Mouse (Mus musculus) intestine, embryonic 15.5 days (tissue): ENCODE data around the gene H2afy. TPM values are rescaled to one million over a fixed set of nuclear protein-coding genes. Genes with fewer than 3 reads are reported as not detected.
A peak's percentile ranks its signal among the peaks of the same experiment; 100 is the strongest.

Source experiments
- ATAC-seq: fragments of 200-750 bp; cut with Nextera tagmentation; 2 replicates; pipeline ENCODE4 v1.8.0; 2017; ENCODE audit warnings: moderate TSS enrichment, moderate library complexity
- H3K27ac ChIP-seq: fragments of 300-500 bp; sonication (generic); 2 replicates; pipeline ENCODE4 v1.5.1; 2015; ENCODE audit warnings: mild to moderate bottlenecking, inconsistent platforms
- H3K27me3 ChIP-seq: fragments of 300-500 bp; sonication (generic); replicated peaks from 2 replicates; pipeline ENCODE4 v1.6.1; 2015; ENCODE audit warnings: inconsistent platforms
- H3K36me3 ChIP-seq: fragments of 300-500 bp; sonication (generic); 2 replicates; pipeline ENCODE4 v1.6.1; 2015; ENCODE audit warnings: inconsistent platforms
- H3K4me1 ChIP-seq: fragments of 300-500 bp; sonication (generic); replicated peaks from 2 replicates; pipeline ENCODE4 v1.6.1; 2015; ENCODE audit warnings: inconsistent platforms
- H3K4me2 ChIP-seq: fragments of 300-500 bp; sonication (generic); replicated peaks from 2 replicates; pipeline ENCODE4 v1.6.1; 2015; ENCODE audit warnings: mild to moderate bottlenecking, inconsistent platforms
- H3K4me3 ChIP-seq: fragments of 300-500 bp; sonication (generic); replicated peaks from 2 replicates; pipeline ENCODE4 v1.5.1; 2015; ENCODE audit warnings: inconsistent platforms
- H3K9ac ChIP-seq: fragments of 300-500 bp; sonication (generic); 2 replicates; pipeline ENCODE4 v1.6.1; 2015; ENCODE audit warnings: inconsistent platforms
- H3K9me3 ChIP-seq: fragments of 300-500 bp; sonication (generic); 2 replicates; pipeline ENCODE4 v1.6.1; 2016; ENCODE audit warnings: inconsistent platforms
- WGBS: fragments of 180-500 bp; shearing (Covaris S2); methylation state at CpG from one replicate; pipeline ENCODE4 v1.1.7; 2015; 5-methylcytosine and 5-hydroxymethylcytosine counted together
- polyA plus RNA-seq: library from polyadenylated mRNA; unstranded; fragments of >200 nt; fragmentation: Nextera tagmentation; extraction: Ambion mirVana; gene quantifications from 2 replicates; pipeline ENCODE4 v1.2.1, GENCODE M21; 2015

H2afy gene
- polyA plus RNA-seq, 1 experiment from 2014 or later, result 322 TPM

DNA sequence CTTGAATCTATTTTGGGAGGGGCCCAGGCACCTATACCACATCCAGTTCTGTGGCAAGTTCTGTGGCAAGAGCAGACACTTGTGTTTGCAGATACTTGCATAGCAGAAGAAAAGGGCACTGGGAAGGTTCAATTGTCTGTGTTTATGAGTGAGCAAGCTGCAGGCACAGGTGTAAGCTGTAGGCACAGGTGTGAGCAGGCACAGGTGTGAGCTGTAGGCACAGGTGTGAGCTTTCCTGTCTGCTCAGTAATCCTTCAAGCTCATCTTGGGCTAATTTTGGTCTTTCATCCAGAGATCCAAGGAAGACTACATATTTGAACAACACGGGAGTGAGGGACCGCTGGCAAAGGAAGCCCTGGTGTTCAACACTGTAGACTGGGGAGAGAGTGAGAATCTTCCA is 56.5 kb downstream of the H2afy start:
- ATAC-seq, result no peak
- H3K36me3 ChIP-seq, result peaks cover 58% of the 10 kb centered on the region
- H3K9me3 ChIP-seq, result no peaks in the 10 kb centered on the region
- H3K4me3 ChIP-seq, result no peak overlapping the region
- H3K9ac ChIP-seq, result no peak overlapping the region
- no peak overlapping the region for H3K4me2 ChIP-seq
- H3K4me1 ChIP-seq, result 0 out of 2 replicates have a peak, but pooled peaks cover 2% of the 10 kb centered on the region
- no peaks in the 10 kb centered on the region for H3K27me3 ChIP-seq
- H3K27ac ChIP-seq, result no peak overlapping the region
- WGBS, result 96% methylated on average over 2 of the region's 2 CpGs

DNA sequence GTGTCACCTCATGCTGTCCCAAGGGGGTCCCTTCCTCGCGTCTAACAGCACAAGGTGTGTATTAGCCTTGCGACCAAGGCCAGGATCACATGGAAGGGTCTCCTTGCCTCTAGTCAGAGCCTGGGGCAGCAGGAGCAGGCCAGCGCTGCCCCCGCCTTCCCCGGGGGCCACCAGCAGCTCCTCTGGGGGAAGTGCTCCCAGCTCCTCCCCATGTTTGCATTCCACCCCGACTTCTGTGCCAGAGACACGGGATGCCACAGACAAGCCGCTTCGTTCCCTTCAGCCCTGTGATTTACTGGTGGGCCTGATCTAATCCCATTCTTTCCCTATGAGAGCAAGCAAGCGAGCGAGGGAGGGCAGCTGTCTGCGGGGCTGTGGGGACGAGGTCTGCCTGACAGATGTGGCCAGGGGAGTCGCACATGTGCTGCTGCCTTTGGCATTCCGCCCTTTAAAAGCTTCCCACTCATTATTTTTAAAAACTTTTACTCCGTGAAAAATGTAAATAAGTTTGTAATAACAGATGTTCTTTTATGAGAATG is 57.4 kb downstream of the H2afy start:
- peaks cover 57% of the 10 kb centered on the region for H3K36me3 ChIP-seq
- peak; percentile 64; the same call in 1 of the 2 replicates for ATAC-seq
- H3K9ac ChIP-seq, result no peak overlapping the region
- no peak overlapping the region for H3K4me3 ChIP-seq
- H3K4me2 ChIP-seq, result no peak overlapping the region
- H3K4me1 ChIP-seq, result 0 out of 2 replicates have a peak, but pooled peaks cover 2% of the 10 kb centered on the region
- H3K27ac ChIP-seq, result no peak overlapping the region
- no peaks in the 10 kb centered on the region for H3K9me3 ChIP-seq
- no peaks in the 10 kb centered on the region for H3K27me3 ChIP-seq
- WGBS, result 46% methylated on average over 17 of the region's 17 CpGs

DNA sequence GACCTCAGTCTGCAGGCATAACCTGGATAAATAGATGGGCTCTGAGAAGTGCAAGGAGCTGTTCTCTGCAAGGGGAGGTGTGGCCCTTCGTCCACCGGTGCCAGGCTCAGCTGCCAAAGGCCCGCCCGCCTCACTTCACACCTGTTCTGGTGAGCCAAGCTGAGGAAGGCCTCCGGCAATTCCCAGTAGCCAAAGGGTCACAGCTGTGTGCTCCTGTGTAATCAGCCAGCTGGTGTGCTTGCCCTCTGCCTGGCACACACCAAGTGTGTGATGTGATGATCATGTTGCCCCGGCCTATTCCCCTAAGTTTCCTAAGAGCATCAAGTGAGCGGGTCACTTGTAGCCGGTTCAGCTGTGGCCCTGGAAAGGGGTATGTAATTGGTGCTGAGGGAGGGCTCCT is 60.2 kb downstream of the H2afy start:
- 93% methylated on average over 8 of the region's 8 CpGs for WGBS
- Histone ChIP-seq H3K36me3 (peaks cover 39% of the 10 kb centered on the region), H3K9me3 (no peaks in the 10 kb centered on the region), H3K27ac (no peak overlapping the region), H3K27me3 (no peaks in the 10 kb centered on the region), H3K4me3 (no peak overlapping the region), H3K4me1 (0 out of 2 replicates have a peak, but pooled peaks cover 2% of the 10 kb centered on the region), H3K4me2 (no peak overlapping the region), H3K9ac (no peak overlapping the region)
- no peak for ATAC-seq

- no peaks in the 10 kb centered on the region for H3K27me3 ChIP-seq
- H3K4me3 ChIP-seq, result no peak overlapping the region
- 82% methylated on average over 5 of the region's 5 CpGs for WGBS
- H3K4me2 ChIP-seq, result no peak overlapping the region
- H3K36me3 ChIP-seq, result peaks cover 29% of the 10 kb centered on the region
- H3K4me1 ChIP-seq, result peaks cover 14% of the 10 kb centered on the region
- ATAC-seq, result no peak
- no peak overlapping the region for H3K27ac ChIP-seq
- no peaks in the 10 kb centered on the region for H3K9me3 ChIP-seq
- no peak overlapping the region for H3K9ac ChIP-seq
Observed at GRCm38 (mm10) chr13:56073186-56073585, 63.0 kb downstream of the H2afy start.

DNA sequence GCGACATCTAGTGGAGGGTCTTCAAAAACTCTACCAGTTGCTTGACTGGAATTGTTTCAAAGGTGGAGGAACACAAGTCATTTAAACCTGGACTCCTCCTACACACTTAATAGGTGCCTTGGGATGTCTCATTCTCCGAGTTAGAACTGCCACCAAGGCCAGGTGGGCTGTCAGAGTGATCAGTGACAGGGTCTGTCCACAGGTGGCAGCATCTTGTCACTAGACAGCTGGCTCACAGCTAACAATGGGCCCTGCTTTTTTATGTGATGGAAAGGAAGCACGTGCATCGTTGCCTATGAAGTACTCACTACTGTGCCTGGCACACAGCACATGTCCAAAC is 63.9 kb downstream of the H2afy start:
- peaks cover 23% of the 10 kb centered on the region for H3K36me3 ChIP-seq
- WGBS, result 44% methylated on average over 4 of the region's 4 CpGs
- ATAC-seq, result no peak

GRCm38 (mm10) chr13:56071586-56072267 is 64.4 kb downstream of the H2afy start:
- Histone ChIP-seq H3K4me2 (no peak overlapping the region), H3K9ac (no peak overlapping the region), H3K9me3 (no peaks in the 10 kb centered on the region), H3K27ac (no peak overlapping the region), H3K36me3 (peaks cover 23% of the 10 kb centered on the region), H3K4me3 (no peak overlapping the region), H3K4me1 (peaks cover 14% of the 10 kb centered on the region), H3K27me3 (no peaks in the 10 kb centered on the region)
- no peak for ATAC-seq
- WGBS, result 80% methylated on average over 16 of the region's 16 CpGs

More for the DNA sequence above, 63.9 kb downstream of the H2afy start:
- Histone ChIP-seq H3K9me3 (no peaks in the 10 kb centered on the region), H3K4me2 (no peak overlapping the region), H3K27ac (no peak overlapping the region), H3K4me3 (no peak overlapping the region), H3K9ac (no peak overlapping the region), H3K4me1 (peaks cover 14% of the 10 kb centered on the region), H3K27me3 (no peaks in the 10 kb centered on the region)

- ATAC-seq, result peak; percentile 76
- H3K4me2 ChIP-seq, result no peak overlapping the region
- H3K27me3 ChIP-seq, result peaks cover 8% of the 10 kb centered on the region
- H3K36me3 ChIP-seq, result 0 out of 2 replicates have a peak, but pooled peaks cover 6% of the 10 kb centered on the region
- H3K27ac ChIP-seq, result no peak overlapping the region
- no peak overlapping the region for H3K9ac ChIP-seq
- no peak overlapping the region for H3K4me3 ChIP-seq
- no peaks in the 10 kb centered on the region for H3K9me3 ChIP-seq
- WGBS, result 38% methylated on average over 6 of the region's 6 CpGs
- H3K4me1 ChIP-seq, result peaks cover 14% of the 10 kb centered on the region
Observed at GRCm38 (mm10) chr13:56069643-56070042, 66.5 kb downstream of the H2afy start.

DNA sequence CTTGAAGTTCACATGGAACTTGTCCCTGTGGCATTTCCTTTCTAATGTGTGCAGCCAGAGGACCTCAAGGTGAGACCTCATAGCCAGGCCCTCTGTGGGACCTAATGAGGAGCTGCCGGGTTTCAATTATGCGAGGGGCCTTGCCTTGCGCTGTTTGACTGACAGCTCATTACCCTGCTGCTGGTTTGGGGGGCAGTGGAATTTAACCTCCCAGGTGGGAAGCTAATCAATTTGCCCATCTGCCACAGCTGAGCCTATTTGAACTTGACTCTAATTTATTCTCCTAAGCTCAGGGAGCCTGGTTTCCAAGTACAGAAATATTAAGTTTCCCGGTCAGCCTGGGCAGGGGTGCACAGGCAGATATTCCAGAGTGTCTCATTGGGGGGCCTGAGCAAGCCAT is 67.6 kb downstream of the H2afy start:
- peaks cover 15% of the 10 kb centered on the region for H3K4me1 ChIP-seq
- H3K36me3 ChIP-seq, result no peaks in the 10 kb centered on the region
- no peak for ATAC-seq
- H3K9me3 ChIP-seq, result no peaks in the 10 kb centered on the region
- 72% methylated on average over 4 of the region's 4 CpGs for WGBS
- H3K27ac ChIP-seq, result no peak overlapping the region
- H3K4me3 ChIP-seq, result no peak overlapping the region
- H3K9ac ChIP-seq, result no peak overlapping the region
- H3K27me3 ChIP-seq, result peaks cover 13% of the 10 kb centered on the region
- no peak overlapping the region for H3K4me2 ChIP-seq

DNA sequence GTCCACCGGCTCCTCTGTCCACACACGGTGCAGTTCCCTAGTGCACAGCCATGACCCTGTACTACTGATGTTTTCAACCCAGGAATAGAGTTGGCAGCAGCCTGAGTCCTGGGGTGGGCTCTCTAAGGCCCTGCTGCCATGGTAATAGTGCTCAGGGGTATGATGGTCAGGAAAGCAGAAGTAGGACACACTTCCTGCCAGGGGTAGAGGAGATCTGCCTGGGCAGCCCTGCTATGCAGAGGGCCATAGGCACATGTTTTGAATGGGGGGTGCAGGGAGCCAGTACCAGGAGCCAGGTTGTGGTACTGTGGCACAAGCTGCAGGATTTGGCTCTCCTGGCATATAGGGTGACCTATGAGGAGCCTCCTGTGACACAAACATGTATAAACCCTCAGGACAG is 69.3 kb downstream of the H2afy start:
- Histone ChIP-seq H3K36me3 (no peaks in the 10 kb centered on the region), H3K9me3 (no peaks in the 10 kb centered on the region), H3K4me3 (no peak overlapping the region), H3K27ac (no peak overlapping the region), H3K27me3 (peaks cover 13% of the 10 kb centered on the region), H3K4me2 (no peak overlapping the region), H3K9ac (no peak overlapping the region), H3K4me1 (peaks cover 21% of the 10 kb centered on the region)
- 87% methylated on average over 2 of the region's 2 CpGs for WGBS
- ATAC-seq, result no peak

GRCm38 (mm10) chr13:56066152-56066551 is 70.0 kb downstream of the H2afy start:
- Histone ChIP-seq H3K4me1 (peaks cover 21% of the 10 kb centered on the region), H3K27ac (no peak overlapping the region), H3K36me3 (no peaks in the 10 kb centered on the region), H3K9ac (no peak overlapping the region), H3K9me3 (no peaks in the 10 kb centered on the region), H3K27me3 (peaks cover 13% of the 10 kb centered on the region), H3K4me2 (no peak overlapping the region), H3K4me3 (no peak overlapping the region)
- ATAC-seq, result no peak
- 59% methylated on average over 21 of the region's 21 CpGs for WGBS

- Histone ChIP-seq H3K4me3 (no peak overlapping the region), H3K4me1 (peaks cover 3% of the 10 kb centered on the region), H3K9ac (no peak overlapping the region), H3K36me3 (no peaks in the 10 kb centered on the region), H3K9me3 (no peaks in the 10 kb centered on the region), H3K4me2 (no peak overlapping the region), H3K27ac (no peak overlapping the region), H3K27me3 (no peaks in the 10 kb centered on the region)
- ATAC-seq, result no peak
- whole genome bisulfite sequencing, result 90% methylated on average over 8 of the region's 8 CpGs
Observed at GRCm38 (mm10) chr13:56057761-56058160, 78.4 kb downstream of the H2afy start.

DNA sequence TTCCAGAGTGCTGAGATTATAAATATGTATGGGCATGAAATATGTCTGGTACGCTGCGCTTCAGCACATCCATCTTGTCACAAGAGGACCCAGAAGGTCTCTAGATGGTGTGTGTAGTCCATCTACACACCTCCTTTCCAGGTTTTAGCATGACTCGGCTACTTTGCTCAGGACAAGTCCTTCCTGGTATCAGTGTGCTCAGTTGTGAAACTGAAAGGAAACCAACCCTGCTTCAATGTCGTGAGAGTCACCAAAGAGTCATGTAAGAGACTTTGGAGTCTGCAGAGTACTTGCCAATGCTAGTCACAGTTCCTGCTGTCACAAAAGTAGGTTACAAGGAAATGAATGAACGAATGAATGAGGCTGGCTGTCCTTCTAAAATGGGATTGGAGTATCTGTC is 80.4 kb downstream of the H2afy start:
- H3K4me3 ChIP-seq, result no peak overlapping the region
- H3K36me3 ChIP-seq, result no peaks in the 10 kb centered on the region
- WGBS, result 81% methylated on average over 5 of the region's 5 CpGs
- no peak overlapping the region for H3K27ac ChIP-seq
- H3K9me3 ChIP-seq, result no peaks in the 10 kb centered on the region
- peak; percentile 52 for ATAC-seq
- H3K4me1 ChIP-seq, result peaks cover 6% of the 10 kb centered on the region
- no peak overlapping the region for H3K9ac ChIP-seq
- H3K27me3 ChIP-seq, result no peaks in the 10 kb centered on the region
- H3K4me2 ChIP-seq, result no peak overlapping the region

DNA sequence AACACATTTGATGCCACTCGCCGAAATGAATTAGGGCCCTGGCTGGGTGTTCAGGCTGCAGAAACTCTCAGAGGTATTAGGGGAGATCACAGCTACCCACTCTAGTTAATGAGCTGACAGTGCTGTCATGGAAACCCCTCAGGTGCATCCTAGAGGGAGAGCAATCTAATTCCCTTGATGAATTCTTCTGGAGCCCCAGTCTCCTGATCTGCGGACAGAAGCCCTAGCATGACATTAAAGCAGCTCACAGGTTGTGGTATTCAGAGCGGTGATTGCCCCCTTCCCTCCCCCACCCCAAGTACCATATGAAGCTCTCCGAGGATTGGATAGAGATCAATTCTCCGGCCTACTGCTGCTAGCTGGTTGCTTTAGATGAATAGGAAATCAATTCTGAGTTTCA is 82.1 kb downstream of the H2afy start:
- Histone ChIP-seq H3K9ac (no peak overlapping the region), H3K4me2 (no peak overlapping the region), H3K4me3 (no peak overlapping the region), H3K36me3 (no peaks in the 10 kb centered on the region), H3K27me3 (no peaks in the 10 kb centered on the region), H3K27ac (no peak overlapping the region), H3K4me1 (peaks cover 6% of the 10 kb centered on the region), H3K9me3 (no peaks in the 10 kb centered on the region)
- no peak for ATAC-seq
- 85% methylated on average over 6 of the region's 6 CpGs for WGBS
